Mouse (Mus musculus) bone marrow macrophage, adult 2 months (primary cell): ENCODE results near the gene Prkce.

ENCODE experiments used
- CTCF ChIP-seq: IDR thresholded peaks from 2 replicates; pipeline ENCODE4 v1.5.1; 2012; ENCODE audit warnings: low read depth, mild to moderate bottlenecking, low read length, moderate library complexity
- POLR2A ChIP-seq: IDR thresholded peaks from 2 replicates; pipeline ENCODE4 v1.6.1; 2012; ENCODE audit warnings: mild to moderate bottlenecking, low read depth, low read length, borderline replicate concordance

GRCm38 (mm10) chr17:86336652-86337073, 169.1 kb downstream of the Prkce start:
- TF ChIP-seq CTCF (no peak), POLR2A (no peak)
